Mouse (Mus musculus) natural killer cell, adult 2 months (primary cell): ENCODE data around the gene Gpr157.
"Not testable (repeated sequence)": the region's sequence is repeated elsewhere in the genome, so short reads cannot be mapped to it uniquely, and the experiment has no call there.

ENCODE experiments used
- DNase-seq, 2 experiments: peaks; one replicate each; pipeline ENCODE4 v3.0.0; 2022; ENCODE audit warnings: low spot score in 2 of 2

The Gpr157 gene

GRCm38 (mm10) chr4:150087161-150087889 is at the start of gene Gpr157:
Gene Gpr157 (plus strand): TSS chr4:150087365.
- peak; percentile 84 to 90 for DNase-seq

GRCm38 (mm10) chr4:150038533-150038932 is 48.6 kb upstream of the Gpr157 start:
- DNase-seq: no peak

GRCm38 (mm10) chr4:150040003-150040581 is 47.1 kb upstream of the Gpr157 start:
- DNase-seq: no peak

GRCm38 (mm10) chr4:150040856-150041255 is 46.3 kb upstream of the Gpr157 start:
- not testable (repeated sequence) for DNase-seq

GRCm38 (mm10) chr4:150041346-150042110 is 45.6 kb upstream of the Gpr157 start:
- DNase-seq: no peak

GRCm38 (mm10) chr4:150043591-150043990 is 43.6 kb upstream of the Gpr157 start:
- DNase-seq: no peak

GRCm38 (mm10) chr4:150048038-150048437 is 39.1 kb upstream of the Gpr157 start:
- DNase-seq: no peak

- no peak for DNase-seq
These were observed 38.5 kb upstream of the Gpr157 start for GRCm38 (mm10) chr4:150048478-150049156.

- DNase-seq: no peak
These were observed 38.0 kb upstream of the Gpr157 start for GRCm38 (mm10) chr4:150049157-150049513.

- DNase-seq: no peak
These were observed 37.5 kb upstream of the Gpr157 start for GRCm38 (mm10) chr4:150049564-150050226.

GRCm38 (mm10) chr4:150051514-150051913 is 35.7 kb upstream of the Gpr157 start:
- no peak for DNase-seq

- DNase-seq: no peak
These were observed 34.8 kb upstream of the Gpr157 start for GRCm38 (mm10) chr4:150052380-150052779.

GRCm38 (mm10) chr4:150056171-150056570 is 31.0 kb upstream of the Gpr157 start:
- no peak for DNase-seq

GRCm38 (mm10) chr4:150057722-150058121 is 29.4 kb upstream of the Gpr157 start:
- no peak for DNase-seq

GRCm38 (mm10) chr4:150059841-150060468 is 27.2 kb upstream of the Gpr157 start:
- peak; percentile 23 to 57 for DNase-seq

- DNase-seq: no peak
These were observed 26.5 kb upstream of the Gpr157 start for GRCm38 (mm10) chr4:150060469-150061170.

- no peak for DNase-seq
These were observed 25.5 kb upstream of the Gpr157 start for GRCm38 (mm10) chr4:150061432-150062225.

GRCm38 (mm10) chr4:150066706-150067323 is 20.4 kb upstream of the Gpr157 start:
- no peak for DNase-seq

- DNase-seq: no peak
These were observed 18.9 kb upstream of the Gpr157 start for GRCm38 (mm10) chr4:150068216-150068615.
